Mouse (Mus musculus): ENCODE results near the gene Pcsk2. TPM values are rescaled to one million over a fixed set of nuclear protein-coding genes. Genes with fewer than 3 reads are reported as not detected.

Gene Pcsk2
- 0.89 TPM for polyA plus RNA-seq (2014; fragmentation: Illumina TruSeq; extraction: RNeasy Lipid Tissue Mini Kit (QIAGEN cat#74804); ENCODE audit: low replicate concordance)

DNA sequence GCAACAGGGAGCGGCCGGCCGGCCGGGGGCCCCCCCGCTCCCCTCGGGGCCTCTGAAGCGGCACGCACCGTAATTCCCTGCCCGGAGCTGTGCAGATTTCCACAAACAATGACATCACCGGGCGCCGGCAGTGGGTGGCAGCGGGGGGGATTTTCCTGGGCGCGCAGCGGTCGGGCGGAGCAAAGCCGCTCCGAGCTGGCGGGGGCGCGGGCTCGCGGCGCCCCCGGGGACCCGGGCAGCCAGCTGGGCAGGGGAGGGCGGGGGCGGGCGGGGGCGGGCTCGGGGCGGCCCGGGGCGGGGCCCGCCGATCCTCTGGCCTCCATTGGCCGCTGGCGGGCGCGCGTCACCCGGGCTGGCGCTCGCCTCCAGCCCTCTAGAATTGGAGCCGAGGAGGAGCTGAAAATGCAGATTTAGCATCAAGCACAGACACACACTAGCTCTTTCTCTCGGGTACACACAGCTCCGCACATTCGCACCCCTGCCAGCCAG, at the start of gene Pcsk2:
Pcsk2 (plus strand) TSS at position 399 of the 489 bp plus-strand sequence.

GRCm38 (mm10) chr2:143862484-143863231, 316.7 kb downstream of the Pcsk2 start, which contains the start of gene Bfsp1:
Gene Bfsp1, minus strand, starts transcription at chr2:143863173.

